Mouse (Mus musculus) gastrocnemius, adult 2 months (tissue): ENCODE measurements around the gene Akap2. TPM values are rescaled to one million over a fixed set of nuclear protein-coding genes. Genes with fewer than 3 reads are reported as not detected.
A peak's percentile ranks its signal among the peaks of the same experiment; 100 is the strongest.

Source experiments
- DNase-seq: peaks from one replicate; pipeline ENCODE4 v3.0.0; 2022
- H3K27ac ChIP-seq: fragments of 200-600 bp; 2 replicates; pipeline ENCODE4 v1.8.1; 2022; ENCODE audit warnings: mild to moderate bottlenecking
- H3K4me3 ChIP-seq: fragments of 200-600 bp; 2 replicates; pipeline ENCODE4 v1.8.1; 2022; ENCODE audit warnings: mild to moderate bottlenecking, moderate library complexity
- CTCF ChIP-seq: fragments of 200-600 bp; IDR thresholded peaks from 2 replicates; pipeline ENCODE4 v1.8.1; 2022; ENCODE audit warnings: antibody characterized with exemption, mild to moderate bottlenecking, moderate library complexity
- intact Hi-C: fragments of 180-260 bp; cut with DNase I; formaldehyde crosslinking; loops from one replicate; pipeline ENCODE4 v1.15.1; 2025
- total RNA-seq, 2 experiments: library from RNA; stranded (reverse); gene quantifications; 2 replicates each; pipeline ENCODE4 v1.2.3; 2021

The Akap2 gene
- total RNA-seq, 2 experiments from 2014 or later = 28.3 to 42.6 TPM

- no peak overlapping the region for H3K27ac ChIP-seq
- TF ChIP-seq CTCF = no peak
- DNase-seq = no peak
Measured at GRCm38 (mm10) chr4:57743325-57743929, 26.0 kb downstream of the Akap2 start.

GRCm38 (mm10) chr4:57750651-57751050, 33.2 kb downstream of the Akap2 start:
- no peak for TF ChIP-seq CTCF
- Histone ChIP-seq H3K4me3 (no peak overlapping the region), H3K27ac (no peak overlapping the region; the same call in 1 of the 2 replicates)
- intact Hi-C loops = no loop called here
- no peak for DNase-seq

More at GRCm38 (mm10) chr4:57743325-57743929, 26.0 kb downstream of the Akap2 start:
- no peak overlapping the region for H3K4me3 ChIP-seq
- intact Hi-C loops = loop anchor here (5.0 kb wide), 1 partner anchor 34 kb away; no protein-coding TSS in a partner anchor

- no peak for DNase-seq
- Histone ChIP-seq H3K27ac (no peak overlapping the region), H3K4me3 (no peak overlapping the region)
- intact Hi-C loops = no loop called here
- TF ChIP-seq CTCF = no peak
Measured at GRCm38 (mm10) chr4:57751054-57751453, 33.6 kb downstream of the Akap2 start.

GRCm38 (mm10) chr4:57751566-57751965, 34.1 kb downstream of the Akap2 start:
- TF ChIP-seq CTCF = no peak
- no peak overlapping the region for H3K27ac ChIP-seq
- no peak for DNase-seq
- no peak overlapping the region for H3K4me3 ChIP-seq
- intact Hi-C loops = no loop called here

- TF ChIP-seq CTCF = no peak
- Histone ChIP-seq H3K27ac (no peak overlapping the region), H3K4me3 (no peak overlapping the region)
- intact Hi-C loops = no loop called here
- no peak for DNase-seq
Measured at GRCm38 (mm10) chr4:57755085-57755484, 37.6 kb downstream of the Akap2 start.

- intact Hi-C loops = no loop called here
- Histone ChIP-seq H3K27ac (peak overlapping the region; percentile 44; the same call in 1 of the 2 replicates), H3K4me3 (peak overlapping the region; percentile 20; the same call in 1 of the 2 replicates)
- TF ChIP-seq CTCF = no peak
- no peak for DNase-seq
Measured at GRCm38 (mm10) chr4:57757997-57758396, 40.5 kb downstream of the Akap2 start.

GRCm38 (mm10) chr4:57762424-57762823, 45.0 kb downstream of the Akap2 start:
- intact Hi-C loops = no loop called here
- Histone ChIP-seq H3K27ac (peak overlapping the region; percentile 48), H3K4me3 (no peak overlapping the region)
- DNase-seq = no peak
- no peak for TF ChIP-seq CTCF

GRCm38 (mm10) chr4:57764392-57764791, 46.9 kb downstream of the Akap2 start:
- TF ChIP-seq CTCF = no peak
- Histone ChIP-seq H3K27ac (peak overlapping the region; percentile 43; the same call in 1 of the 2 replicates), H3K4me3 (no peak overlapping the region)
- no peak for DNase-seq
- intact Hi-C loops = no loop called here

GRCm38 (mm10) chr4:57764926-57765325, 47.5 kb downstream of the Akap2 start:
- H3K4me3 ChIP-seq = no peak overlapping the region
- no peak for DNase-seq
- peak overlapping the region; percentile 48; the same call in 1 of the 2 replicates for H3K27ac ChIP-seq
- intact Hi-C loops = no loop called here
- no peak for TF ChIP-seq CTCF

- intact Hi-C loops = no loop called here
- Histone ChIP-seq H3K27ac (peak overlapping the region; percentile 48), H3K4me3 (no peak overlapping the region)
- DNase-seq = no peak
- TF ChIP-seq CTCF = no peak
Measured at GRCm38 (mm10) chr4:57765806-57766205, 48.3 kb downstream of the Akap2 start.

- intact Hi-C loops = no loop called here
- no peak for TF ChIP-seq CTCF
- Histone ChIP-seq H3K27ac (no peak overlapping the region), H3K4me3 (no peak overlapping the region)
- DNase-seq = no peak
Measured at GRCm38 (mm10) chr4:57769007-57769406, 51.5 kb downstream of the Akap2 start.

GRCm38 (mm10) chr4:57770185-57770823, 52.8 kb downstream of the Akap2 start:
- intact Hi-C loops = no loop called here
- Histone ChIP-seq H3K27ac (no peak overlapping the region), H3K4me3 (no peak overlapping the region)
- TF ChIP-seq CTCF = no peak
- DNase-seq = no peak

- TF ChIP-seq CTCF = no peak
- DNase-seq = no peak
- H3K27ac ChIP-seq = no peak overlapping the region
- intact Hi-C loops = no loop called here
- H3K4me3 ChIP-seq = no peak overlapping the region
Measured at GRCm38 (mm10) chr4:57771558-57772219, 54.2 kb downstream of the Akap2 start.
